Mouse (Mus musculus): ENCODE measurements around the gene Hyou1.

DNA sequence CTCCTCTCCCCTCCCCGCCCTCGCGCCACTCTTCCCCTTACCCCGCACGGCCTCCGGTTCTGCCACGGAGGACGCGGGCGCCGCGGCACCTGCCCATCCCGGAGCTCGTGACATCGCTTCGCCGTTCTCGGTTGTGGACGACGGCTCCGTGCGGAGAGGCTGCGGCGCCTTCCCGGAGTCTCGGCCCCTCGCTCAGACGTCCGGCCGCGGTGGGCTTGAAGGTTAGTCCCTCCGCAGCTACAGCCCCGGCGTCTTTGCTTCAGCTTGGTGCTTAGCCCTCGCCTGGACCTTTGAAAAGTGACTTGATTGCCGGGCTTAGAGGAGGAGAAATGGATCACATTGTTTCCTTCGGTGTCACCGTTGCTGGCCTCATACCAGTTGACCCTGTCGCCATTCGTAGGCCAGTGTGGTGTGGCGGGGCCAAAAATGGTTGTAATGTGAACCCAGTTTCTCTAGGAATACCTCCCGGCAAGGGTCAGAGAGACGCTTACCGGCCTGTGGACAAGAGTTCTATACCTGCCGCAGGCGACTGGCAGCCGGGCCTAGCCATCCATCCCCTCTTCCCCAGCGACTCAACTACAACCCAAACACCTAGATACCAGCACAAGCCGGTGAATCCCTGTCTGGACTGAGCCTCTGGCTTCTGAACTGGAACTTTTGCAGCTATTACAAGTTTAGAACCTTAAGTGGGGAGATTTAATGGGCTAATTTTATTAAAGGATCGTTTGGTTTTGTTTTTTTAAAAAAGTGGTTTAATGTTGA, 43.8 kb upstream of the Hyou1 start:
- TF ChIP-seq CTCF (IDR thresholded peaks at IDR 0.05; ENCODE audit: low read depth, low read length) (no peak), POLR2A (IDR thresholded peaks at IDR 0.05; ENCODE audit: extremely low read depth, insufficient read depth, low read length) (no peak)

All from liver, adult 2 months (tissue).